ENCODE assay signal across 7 mouse cellular contexts in genomic region chr1:133854421-133855273, GRCm38 (mm10). TPM values are rescaled to one million over a fixed set of nuclear protein-coding genes. Genes with fewer than 3 reads are reported as not detected.
A peak's percentile ranks its signal among the peaks of the same experiment; 100 is the strongest.
DNase-seq lines count a peak whose midpoint lies in the region; ATAC-seq lines count a peak whose summit lies in the region.

No protein-coding gene starts in this region.

- H3K4me1 ChIP-seq in limb, embryonic 10.5 days = peaks cover 43% of the 10 kb centered on the region
- H3K4me1 ChIP-seq in midbrain, embryonic 14.5 days (ENCODE audit: control insufficient read depth, insufficient read depth, low read length) = peaks cover 30% of the 10 kb centered on the region; the same call in 1 of the 2 replicates

- peak overlapping the region; percentile 42 for H3K4me3 ChIP-seq in limb, embryonic 10.5 days
- peak overlapping the region; percentile 22 for H3K4me3 ChIP-seq in midbrain, embryonic 14.5 days (replicated peaks; ENCODE audit: low read depth, low read length)

- peak; percentile 12 to 41 for DNase-seq in urinary bladder, adult 18-20 months (ENCODE audit: low spot score in 2 of 2)
- no peak for DNase-seq in urinary bladder, postnatal 10 days (ENCODE audit: low spot score)
- DNase-seq in fibroblast of lung, adult 2 months (ENCODE audit: low read depth) = peak; percentile 78
- peak; percentile 27 for DNase-seq in heart, postnatal 4 days
- no peak for DNase-seq in limb, embryonic 10.5 days (ENCODE audit: low spot score)
- DNase-seq in midbrain, embryonic 14.5 days = peak; percentile 76
- DNase-seq in yolk sac, embryonic 10.5 days (ENCODE audit: low spot score) = no peak

- peak; percentile 34; the same call in 1 of the 2 replicates for ATAC-seq in midbrain, embryonic 14.5 days (ENCODE audit: low FRiP score, low TSS enrichment)

- H3K9ac ChIP-seq in midbrain, embryonic 14.5 days (replicated peaks; ENCODE audit: low read length) = peak overlapping the region; percentile 34; the same call in 1 of the 2 replicates

- no peaks in the 10 kb centered on the region for H3K9me3 ChIP-seq in limb, embryonic 10.5 days (replicated peaks)
- no peaks in the 10 kb centered on the region for H3K9me3 ChIP-seq in midbrain, embryonic 14.5 days (ENCODE audit: control insufficient read depth, low read length)

- H3K36me3 ChIP-seq in limb, embryonic 10.5 days = no peaks in the 10 kb centered on the region
- no peaks in the 10 kb centered on the region for H3K36me3 ChIP-seq in midbrain, embryonic 14.5 days (ENCODE audit: control insufficient read depth, insufficient read depth, low read length)

- 3% methylated on average over 17 of the region's 17 CpGs for whole genome bisulfite sequencing in limb, embryonic 10.5 days
- 2% methylated on average over 17 of the region's 17 CpGs for WGBS in midbrain, embryonic 14.5 days

- peak overlapping the region; percentile 72 for H3K27ac ChIP-seq in limb, embryonic 10.5 days
- no peak overlapping the region for H3K27ac ChIP-seq in midbrain, embryonic 14.5 days (replicated peaks; ENCODE audit: low read depth, low read length)

- peaks cover 68% of the 10 kb centered on the region for H3K27me3 ChIP-seq in limb, embryonic 10.5 days (ENCODE audit: low read depth, poor library complexity, severe bottlenecking)
- no peaks in the 10 kb centered on the region for H3K27me3 ChIP-seq in midbrain, embryonic 14.5 days (ENCODE audit: control insufficient read depth, insufficient read depth, low read length)

- peak overlapping the region; percentile 56 for H3K4me2 ChIP-seq in midbrain, embryonic 14.5 days (ENCODE audit: low read length)

RNA-seq across cellular contexts. Expression of gene Optc, which starts 53.2 kb away (rescaled TPM):
- under 1 TPM; 0.16 to 0.29 TPM for total RNA-seq in heart, postnatal 4 days (2021)
- 0.24 and 0.41 TPM in 2 replicates for polyA plus RNA-seq in limb, embryonic 10.5 days (2016; fragmentation: Nextera tagmentation; extraction: Ambion mirVana)
- 3.5 and 4.5 TPM in 2 replicates for polyA plus RNA-seq in midbrain, embryonic 14.5 days (2014; fragmentation: Nextera tagmentation; extraction: Ambion mirVana)

RNA-seq across cellular contexts. Expression of gene Atp2b4, which starts 53.8 kb away (rescaled TPM):
- total RNA-seq in heart, postnatal 4 days (2021) = 10 to 100 TPM; 32.4 to 37.4 TPM
- polyA plus RNA-seq in limb, embryonic 10.5 days (2016; fragmentation: Nextera tagmentation; extraction: Ambion mirVana) = 2.5 and 3.5 TPM in 2 replicates
- 14.1 and 15.6 TPM in 2 replicates for polyA plus RNA-seq in midbrain, embryonic 14.5 days (2014; fragmentation: Nextera tagmentation; extraction: Ambion mirVana)

Comparison
In these comparisons a context has a peak if more than half of its experiments do, and no peak if none do; other contexts are left out.
1. DNase-seq: peak in urinary bladder, adult 18-20 months (2 of 2), fibroblast of lung, adult 2 months (single experiment), heart, postnatal 4 days (single experiment) and midbrain, embryonic 14.5 days (single experiment); none in urinary bladder, postnatal 10 days (single experiment), limb, embryonic 10.5 days (single experiment) and yolk sac, embryonic 10.5 days (single experiment).